Mouse (Mus musculus) T-cell, adult 2 months (primary cell): ENCODE measurements around the gene Rpl35.
A peak's percentile ranks its signal among the peaks of the same experiment; 100 is the strongest.
"Not testable (repeated sequence)": the region's sequence is repeated elsewhere in the genome, so short reads cannot be mapped to it uniquely, and the experiment has no call there.

ENCODE experiments used
- DNase-seq: peaks from one replicate; pipeline ENCODE4 v3.0.0; 2022; ENCODE audit warnings: low spot score

Gene Rpl35

DNA sequence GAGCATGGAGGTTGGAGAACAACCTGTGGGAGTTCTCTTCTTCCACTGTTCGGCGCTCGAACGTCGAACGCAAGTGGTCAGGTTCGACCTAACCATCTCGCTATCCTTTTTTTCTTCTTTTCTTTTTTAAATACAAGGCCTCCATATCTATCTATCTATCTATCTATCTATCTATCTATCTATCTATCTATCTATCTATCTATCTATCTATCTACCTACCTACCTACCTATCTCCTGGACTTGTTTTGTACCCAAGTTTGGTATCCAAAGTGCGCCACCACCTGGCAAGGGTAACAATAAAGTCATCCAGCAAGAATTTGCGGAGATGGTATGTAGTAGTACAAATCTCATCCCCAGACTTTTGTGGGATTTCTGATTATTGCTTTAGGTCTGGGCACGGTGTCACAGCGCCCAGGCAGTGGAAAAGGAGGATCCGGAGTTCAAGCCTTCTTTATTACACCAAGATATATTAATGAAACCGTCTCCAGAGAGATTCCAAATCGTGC lies at the start of gene Rpl35:
Gene Rpl35, minus strand, starts transcription at position 51 of the 506 bp plus-strand sequence.
- DNase-seq, result peak; percentile 53

DNA sequence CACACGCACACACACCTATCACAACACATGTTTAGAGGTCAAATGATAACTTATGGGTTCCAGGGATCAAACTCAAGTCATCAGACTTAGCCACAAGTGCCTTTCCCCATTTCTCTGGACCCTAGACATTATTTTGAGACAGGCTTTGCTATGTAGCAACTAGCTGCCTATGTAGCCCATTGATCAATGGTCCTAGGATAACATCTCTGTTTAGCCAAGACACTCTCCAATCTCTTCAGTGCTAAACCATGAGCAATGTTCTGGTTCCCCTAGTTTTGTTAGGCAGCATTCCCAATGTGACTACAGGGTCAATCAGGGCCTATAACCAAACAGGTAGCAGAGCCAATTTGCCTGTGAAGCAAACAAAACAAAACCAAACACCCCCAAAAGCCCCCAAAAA lies 43.1 kb upstream of the Rpl35 start:
- DNase-seq, result no peak

DNA sequence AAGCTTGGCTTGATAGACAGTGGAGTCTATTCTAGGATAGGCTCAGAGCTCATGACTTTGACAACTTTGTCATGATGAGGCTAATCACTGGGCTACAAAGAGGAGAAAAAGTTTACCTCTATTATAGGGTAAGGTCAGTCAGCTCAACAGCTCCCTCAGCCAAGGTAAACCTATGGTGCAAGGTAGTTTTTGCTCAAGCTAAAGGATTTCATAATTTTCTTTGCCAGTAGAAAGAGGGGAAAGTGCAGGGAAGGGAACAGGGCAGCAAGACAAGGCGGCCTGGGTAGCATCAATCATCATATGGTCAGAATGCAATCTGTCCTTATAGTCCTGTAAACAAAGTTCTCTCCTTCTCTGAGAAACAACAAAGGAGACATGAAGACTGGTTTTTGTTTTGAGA lies 34.8 kb upstream of the Rpl35 start:
- DNase-seq, result no peak

DNA sequence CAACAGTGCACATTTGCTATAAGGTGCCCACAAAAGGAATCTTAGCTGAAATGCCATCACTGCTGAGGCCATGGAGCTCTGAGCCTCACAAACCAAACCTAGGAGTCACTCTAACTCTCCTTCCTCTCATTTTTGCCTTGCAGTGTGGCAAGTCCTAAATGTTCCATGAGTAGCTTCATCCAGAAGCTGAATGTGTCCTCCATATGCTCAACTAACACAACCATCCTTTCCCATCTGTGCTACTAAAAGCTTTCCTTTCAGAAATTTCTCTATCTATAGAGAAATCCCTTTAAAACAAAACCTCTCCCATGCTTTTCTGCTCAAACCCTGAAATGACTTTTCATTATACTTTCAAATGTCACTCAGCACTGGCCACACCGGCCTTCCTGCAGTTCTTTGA lies 26.2 kb upstream of the Rpl35 start:
- DNase-seq, result no peak

DNA sequence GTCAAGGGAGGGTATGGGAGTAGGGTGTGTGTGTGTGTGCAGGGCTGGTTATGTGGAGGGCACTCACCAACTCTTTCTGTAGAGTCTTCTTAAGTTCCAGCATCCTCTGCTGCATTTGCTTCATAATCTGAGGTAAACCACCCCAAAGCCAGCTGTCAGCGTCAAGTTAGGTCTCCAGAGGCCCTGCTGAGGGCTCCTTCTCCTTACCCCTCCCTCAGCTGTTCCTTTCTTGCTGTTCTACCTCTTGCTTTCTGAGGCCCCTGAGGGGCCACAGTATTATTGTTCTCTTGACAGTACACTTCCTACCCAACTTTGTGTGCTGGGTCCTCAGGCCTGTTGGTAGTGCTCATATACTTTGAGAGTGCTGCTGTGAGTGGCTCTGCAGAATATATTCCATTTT lies 14.6 kb upstream of the Rpl35 start:
- no peak for DNase-seq

DNA sequence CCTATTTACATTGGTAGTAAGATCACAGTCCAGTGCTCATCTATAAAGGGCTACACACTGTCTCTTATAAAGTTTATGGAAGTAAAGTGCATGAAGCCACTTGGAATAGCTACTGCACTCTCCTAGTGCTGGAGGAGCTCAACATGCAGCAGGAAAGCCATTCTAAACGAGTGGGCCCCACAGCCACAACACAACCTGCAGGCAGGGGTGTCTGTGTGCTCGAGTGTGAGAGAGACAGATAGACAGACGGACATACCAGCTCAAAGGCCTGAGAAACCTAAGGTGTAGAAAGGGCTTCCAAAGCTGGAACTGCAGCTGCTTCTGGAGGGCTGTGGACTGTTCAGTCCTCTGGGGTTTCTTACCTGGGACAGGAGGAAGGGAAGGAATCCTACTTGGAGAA lies 11.2 kb upstream of the Rpl35 start:
- DNase-seq, result no peak

DNA sequence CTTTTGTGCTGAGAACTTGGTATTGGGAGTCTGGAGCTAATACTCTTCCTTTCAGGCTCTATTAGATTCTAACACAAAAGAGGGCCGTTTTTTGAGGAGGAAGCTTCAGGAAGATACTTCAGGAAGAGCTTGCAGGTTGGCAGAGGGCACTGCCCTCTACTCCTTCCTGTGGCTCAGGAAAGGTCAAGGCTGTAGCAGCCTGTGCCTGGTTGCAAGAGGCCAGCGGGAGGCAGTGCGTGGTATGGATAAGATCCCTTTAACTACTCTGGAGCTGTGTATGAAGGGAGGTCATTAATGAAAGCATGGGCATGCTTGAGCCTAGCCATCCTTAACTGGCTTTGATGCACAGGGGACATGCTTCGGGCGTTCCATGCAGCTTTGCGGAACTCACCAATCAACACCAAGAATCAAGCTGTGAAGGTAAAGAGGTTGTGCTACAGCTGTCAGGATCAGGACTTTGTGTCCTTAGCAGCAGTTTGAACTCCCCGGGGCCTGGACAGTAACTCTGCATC lies 7.4 kb upstream of the Rpl35 start:
- no peak for DNase-seq

DNA sequence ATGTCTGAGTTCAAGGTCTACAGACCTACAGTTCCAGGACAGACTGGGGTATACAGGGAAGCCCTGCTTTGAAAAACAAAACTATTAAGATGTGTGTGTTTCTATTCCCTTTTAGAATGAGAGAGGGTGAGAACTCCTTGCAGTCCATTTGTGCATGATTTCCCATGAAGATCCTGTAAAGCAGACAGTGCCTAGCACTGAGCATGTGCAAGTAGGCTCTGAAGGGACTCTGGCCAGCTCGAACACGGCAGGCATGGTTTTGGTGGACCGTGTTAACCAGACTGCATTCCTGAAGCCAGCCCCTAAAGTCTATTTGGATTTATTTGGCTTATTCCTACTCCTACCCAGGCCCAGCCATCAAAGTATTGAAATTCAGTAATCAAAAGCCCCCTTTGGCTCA lies 6.5 kb upstream of the Rpl35 start:
- DNase-seq, result no peak

DNA sequence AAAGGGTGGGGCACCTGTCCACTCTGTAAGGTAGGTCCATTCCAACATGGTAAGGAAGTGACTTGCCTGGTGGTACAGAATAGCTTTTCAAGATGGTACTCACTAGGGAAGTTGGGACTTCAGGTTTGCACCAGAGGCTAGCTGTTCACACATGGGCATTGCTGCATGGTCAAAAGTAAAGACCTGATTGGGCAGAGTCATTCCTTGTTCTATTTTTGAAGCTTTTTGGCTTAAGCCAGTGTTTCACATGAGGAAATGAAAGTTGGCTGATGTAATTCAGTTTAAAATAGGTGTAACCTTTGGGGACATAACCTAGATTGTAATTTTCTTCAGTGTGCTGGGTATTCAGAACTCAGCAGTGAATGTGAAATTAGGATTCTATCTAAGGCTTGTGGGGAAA lies 5.8 kb upstream of the Rpl35 start:
- no peak for DNase-seq

DNA sequence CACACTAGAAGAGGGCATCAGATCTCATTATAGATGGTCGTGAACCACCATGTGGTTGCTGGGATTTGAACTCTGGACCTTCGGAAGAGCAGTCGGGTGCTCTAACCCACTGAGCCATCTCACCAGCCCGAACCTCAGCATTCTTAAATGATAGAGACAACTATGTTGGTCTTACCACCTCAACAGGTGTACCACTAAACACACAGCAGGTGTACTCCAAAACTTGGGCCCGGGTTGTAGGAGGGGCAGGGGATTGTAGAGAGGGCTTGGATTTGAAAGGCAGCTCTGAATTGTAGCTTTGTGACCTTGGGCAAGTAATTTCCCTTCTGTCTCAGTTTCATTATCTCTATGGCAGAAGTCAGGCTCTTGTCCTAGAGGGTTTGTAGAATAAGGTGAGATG lies 4.7 kb upstream of the Rpl35 start:
- not testable (repeated sequence) for DNase-seq

DNA sequence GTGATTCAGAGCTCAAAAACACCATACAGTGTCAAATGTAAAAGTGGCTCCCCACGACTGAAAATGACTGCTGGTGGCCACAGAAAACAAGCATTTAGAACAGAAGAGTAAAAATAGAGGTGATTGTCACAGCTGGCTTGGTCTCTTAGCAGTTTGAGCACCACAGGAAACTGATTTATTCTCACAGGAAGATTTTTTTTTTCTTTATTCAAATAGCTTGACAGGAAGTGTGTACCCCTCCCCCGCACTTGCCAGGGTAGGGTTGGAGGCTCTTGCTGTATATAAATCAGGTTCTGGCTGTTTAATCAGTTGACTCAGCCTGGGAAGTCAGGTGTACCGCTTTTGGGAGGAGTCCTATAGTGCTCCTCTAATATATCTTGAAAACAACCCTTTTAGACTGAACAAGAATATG lies 3.5 kb upstream of the Rpl35 start:
- peak; percentile 84 for DNase-seq

DNA sequence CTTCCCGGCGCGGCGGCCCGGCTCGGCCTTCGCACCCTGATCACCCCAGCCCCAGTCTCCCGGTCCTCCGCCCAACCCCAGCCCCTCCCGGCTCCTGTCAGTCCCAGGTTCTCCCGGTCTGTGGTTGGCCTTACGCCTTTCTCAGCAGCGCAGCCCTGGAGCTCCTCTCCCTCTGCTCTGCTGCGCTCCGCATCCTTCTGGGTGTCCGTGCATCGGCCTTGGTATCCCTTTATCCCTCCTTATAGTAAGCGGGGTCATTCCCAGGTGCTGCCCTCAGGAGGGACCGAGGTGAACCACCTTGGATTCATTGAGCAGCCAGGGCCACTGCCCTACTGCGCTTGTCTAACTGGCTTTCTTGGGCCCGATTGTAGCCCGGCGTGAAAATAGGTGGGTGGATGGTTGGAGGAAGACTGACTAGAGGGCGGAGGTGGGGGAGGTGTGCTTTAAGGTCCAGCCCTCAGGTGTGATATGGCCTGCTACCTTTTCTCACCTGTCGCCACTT lies 3.0 kb upstream of the Rpl35 start:
- DNase-seq, result no peak

DNA sequence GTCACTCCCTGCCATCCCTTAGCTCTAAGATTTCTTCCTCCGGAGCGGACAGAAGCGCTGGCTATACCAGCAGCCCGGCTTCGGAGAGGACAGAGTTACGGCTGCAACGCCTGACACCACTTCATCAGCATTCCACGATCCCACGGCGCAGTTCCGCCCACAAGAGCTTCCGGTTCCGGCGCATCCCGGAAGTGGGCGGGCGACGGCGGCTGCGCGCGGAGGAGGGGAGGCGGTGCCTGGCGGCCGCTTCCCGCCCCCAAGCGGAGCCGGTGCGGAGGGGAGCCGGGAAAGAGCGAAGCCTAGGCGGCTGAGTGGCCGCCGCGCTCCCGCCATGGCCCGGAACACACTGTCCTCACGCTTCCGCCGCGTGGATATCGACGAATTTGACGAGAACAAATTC lies 2.4 kb upstream of the Rpl35 start:
- DNase-seq, result peak; percentile 93

DNA sequence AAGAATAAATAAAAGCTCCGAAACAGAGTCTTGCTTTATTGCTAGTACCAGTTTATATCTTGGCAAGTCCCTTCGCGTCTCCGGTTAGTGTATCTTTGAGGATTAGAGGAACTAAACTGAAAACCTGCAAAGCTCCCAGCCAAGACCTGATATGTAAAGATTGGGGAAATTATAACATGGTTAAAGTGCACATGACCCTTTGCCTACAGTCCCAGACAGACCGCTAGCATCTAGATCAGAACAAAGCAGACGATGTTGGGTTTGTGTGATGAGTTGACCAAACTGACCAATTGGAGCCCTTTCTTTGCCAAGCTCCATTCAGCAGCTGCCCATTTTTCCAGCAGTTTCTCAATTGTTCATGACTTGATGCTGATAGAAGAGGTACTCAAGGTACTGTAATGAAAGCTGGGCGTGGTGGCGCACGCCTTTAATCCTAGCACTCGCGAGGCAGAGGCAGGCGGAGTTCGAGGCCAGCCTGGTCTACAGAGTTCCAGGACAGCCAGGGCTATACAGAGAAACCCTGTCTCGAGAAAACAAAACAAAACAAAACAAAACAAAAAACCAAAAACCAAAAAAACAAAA lies 816 bp upstream of the Rpl35 start:
- DNase-seq, result no peak

DNA sequence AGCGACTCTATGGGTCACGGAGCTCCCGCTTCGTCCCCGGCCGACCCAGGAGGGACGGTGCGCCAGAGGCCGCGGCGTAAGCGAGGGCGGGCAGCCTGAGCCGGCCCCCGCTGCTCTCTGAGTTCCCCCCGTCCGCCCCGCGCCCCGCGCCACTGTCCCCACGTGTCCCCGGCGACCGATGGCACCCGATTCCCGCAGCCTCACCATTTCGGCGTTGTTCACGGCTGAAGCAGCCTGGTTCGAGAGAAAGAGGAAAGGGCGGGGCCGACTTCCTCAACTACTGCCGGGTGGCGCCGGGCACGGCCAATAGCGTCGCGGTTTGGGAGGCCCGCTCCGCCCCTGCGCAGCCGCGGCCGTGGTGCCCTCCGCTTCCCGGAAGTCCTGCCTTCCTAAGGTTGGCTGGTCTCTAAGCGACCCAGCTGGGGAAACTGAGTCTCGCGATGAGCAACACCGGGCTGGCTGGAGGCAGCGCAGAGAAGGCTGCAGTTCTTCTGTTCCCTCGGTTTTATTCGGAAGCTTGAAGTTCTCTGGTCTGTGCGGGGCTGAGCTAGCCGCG lies 466 bp downstream of the Rpl35 start, which contains the start of gene Arpc5l:
Gene Arpc5l, plus strand, starts transcription at position 469 of the 556 bp plus-strand sequence.
- DNase-seq, result peak; percentile 91

DNA sequence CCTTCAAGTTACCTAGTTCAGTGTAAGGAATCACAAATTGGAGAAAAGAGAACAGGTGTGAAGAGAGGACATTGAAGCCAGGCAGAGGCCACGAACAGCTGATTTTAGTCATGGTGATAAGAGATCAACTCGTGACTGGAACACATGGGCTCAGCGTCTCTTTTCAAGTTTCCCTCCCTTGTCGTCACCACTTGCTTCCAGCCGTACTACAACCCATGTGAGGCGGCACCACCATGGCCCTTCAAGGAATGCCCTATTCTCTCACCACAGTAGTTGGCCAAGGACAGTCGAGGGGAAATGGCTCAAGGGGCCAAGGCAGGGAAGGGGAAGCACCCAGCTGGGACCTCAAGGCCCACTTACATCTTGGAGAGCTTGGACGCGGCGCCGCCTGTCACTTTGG lies 1.1 kb downstream of the Rpl35 start:
- DNase-seq, result peak; percentile 56

DNA sequence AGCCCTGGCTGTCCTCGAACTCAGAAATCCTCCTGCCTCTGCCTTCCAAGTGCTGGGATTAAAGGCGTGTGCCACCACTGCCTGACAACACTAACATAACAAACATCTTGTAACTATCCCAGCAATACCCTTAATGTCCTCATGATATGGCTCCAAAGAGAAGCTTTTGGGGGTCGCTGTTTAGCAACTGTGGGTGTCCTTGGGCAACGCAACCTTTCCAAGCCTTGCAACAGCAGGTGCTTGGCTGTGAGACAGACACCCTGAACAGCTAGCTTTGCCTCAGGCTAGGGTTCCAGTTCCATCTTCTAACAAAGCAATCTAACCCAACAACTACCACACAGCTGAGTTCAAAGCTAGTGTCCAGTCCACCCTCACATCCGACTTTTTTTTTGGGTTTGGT lies 1.9 kb downstream of the Rpl35 start:
- no peak for DNase-seq

DNA sequence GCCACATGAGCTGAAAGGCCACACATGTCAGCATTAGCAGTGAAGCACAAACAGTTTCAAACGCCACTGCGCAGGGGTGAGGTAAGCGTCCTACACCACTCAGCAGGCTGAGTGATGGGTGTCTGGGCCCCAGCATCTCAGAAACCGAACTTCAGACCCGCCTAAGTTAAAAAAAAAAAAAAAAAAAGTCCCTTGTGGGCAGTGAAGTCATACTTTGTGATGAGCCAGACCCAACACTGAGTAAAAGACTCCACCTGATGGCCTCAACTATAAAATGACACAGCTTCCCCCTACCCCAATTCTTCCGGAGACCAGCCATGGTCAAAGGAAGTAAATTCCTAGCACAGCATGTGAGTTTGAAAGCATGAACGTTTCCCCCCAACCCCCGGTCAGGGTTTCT lies 2.3 kb downstream of the Rpl35 start:
- no peak for DNase-seq

DNA sequence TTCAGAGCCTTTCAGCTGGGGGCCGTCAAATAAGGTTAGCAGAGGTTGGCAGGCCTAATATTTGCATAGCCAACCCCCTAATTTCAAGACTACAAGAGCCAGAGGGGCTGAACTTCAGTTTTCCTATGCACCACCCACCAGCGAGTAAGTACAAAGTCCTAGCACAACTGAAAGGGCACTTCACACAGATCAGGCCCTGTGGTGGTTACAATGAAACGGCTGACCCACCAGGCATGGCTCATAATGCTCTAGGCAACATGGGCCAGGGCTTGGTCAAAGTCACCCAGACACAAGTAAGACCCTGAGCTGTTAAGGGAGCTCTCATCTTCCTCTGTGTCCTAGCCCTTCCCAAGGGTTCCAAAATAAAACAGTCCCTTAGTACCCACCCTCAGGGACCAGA lies 3.6 kb downstream of the Rpl35 start:
- no peak for DNase-seq

DNA sequence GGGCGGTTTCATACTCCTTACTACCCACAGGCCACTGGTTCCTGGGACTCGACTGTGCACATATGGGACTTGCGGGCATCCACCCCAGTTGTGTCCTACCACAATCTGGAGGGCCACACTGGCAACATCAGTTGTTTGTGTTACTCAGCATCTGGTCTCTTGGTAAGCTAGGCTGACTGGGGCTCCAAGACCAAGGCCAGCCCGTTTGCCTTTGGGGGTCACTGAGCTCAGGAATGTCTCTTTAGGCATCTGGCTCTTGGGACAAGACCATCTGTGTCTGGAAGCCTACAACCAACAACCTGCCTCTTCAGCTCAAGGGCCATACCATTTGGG lies 4.9 kb downstream of the Rpl35 start:
- DNase-seq, result no peak

DNA sequence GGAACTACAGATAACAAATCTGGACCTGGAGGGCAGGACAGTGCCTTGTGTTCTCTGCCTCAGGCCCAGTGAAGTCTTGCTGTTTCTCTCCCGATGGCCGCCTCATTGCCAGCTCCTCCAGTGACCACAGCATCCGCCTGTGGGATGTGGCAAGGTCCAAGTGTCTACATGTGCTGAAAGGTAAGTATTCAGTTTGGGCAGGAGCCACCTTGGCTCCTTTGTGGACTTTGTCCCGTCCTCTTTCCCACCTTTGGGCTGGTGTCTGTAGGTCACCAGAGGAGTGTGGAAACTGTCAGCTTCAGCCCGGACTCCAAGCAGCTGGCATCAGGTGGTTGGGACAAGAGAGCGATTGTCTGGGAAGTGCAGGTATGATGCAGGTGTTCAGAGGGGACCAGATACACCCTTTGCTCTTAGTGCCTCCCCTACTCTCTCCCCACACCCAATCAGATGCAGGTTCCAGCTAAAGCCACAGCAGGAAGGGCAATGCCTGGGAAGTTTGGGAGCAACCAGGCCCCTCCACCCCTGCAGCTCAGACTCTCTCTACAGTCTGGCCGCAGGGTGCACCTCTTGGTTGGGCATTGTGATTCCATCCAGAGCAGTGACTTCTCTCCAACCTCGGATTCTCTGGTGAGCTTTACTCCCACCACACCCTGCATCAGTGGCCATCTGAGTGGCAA lies 5.4 kb downstream of the Rpl35 start:
- DNase-seq, result no peak

DNA sequence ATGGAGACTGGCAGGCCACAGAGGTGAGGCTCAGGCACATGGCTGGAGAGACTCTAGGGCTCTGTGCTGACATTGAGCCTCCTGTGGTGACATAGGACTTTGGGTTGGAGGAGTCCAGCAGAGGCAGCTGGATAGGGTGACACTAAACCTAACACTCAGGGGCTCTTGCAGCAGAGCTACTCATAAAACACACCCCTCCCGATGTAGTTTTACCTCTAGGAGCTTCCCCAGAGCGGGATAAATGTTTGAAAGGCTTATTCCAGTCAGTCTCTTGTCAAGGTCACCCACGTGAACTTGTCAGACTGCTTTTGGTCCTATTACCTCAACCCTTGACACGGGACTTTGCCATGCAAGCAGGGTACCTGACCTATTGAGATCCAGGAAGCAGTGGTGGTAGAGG lies 6.0 kb downstream of the Rpl35 start:
- DNase-seq, result no peak
